Mouse (Mus musculus) cortical plate, adult 2 months (tissue): Measurements from ENCODE around the gene Phf12.

Source experiments
- CTCF ChIP-seq: fragments of 200-500 bp; IDR thresholded peaks from 2 replicates; pipeline ENCODE4 v1.5.1; 2011; ENCODE audit warnings: mild to moderate bottlenecking, control low read depth, low read length; ENCODE audit not compliant: insufficient read depth; ENCODE audit errors: extremely low read depth
- POLR2A ChIP-seq: fragments of 200-500 bp; IDR thresholded peaks from 2 replicates; pipeline ENCODE4 v1.6.1; 2011; ENCODE audit warnings: mild to moderate bottlenecking, low read length, control low read depth; ENCODE audit not compliant: insufficient read depth; ENCODE audit errors: extremely low read depth

DNA sequence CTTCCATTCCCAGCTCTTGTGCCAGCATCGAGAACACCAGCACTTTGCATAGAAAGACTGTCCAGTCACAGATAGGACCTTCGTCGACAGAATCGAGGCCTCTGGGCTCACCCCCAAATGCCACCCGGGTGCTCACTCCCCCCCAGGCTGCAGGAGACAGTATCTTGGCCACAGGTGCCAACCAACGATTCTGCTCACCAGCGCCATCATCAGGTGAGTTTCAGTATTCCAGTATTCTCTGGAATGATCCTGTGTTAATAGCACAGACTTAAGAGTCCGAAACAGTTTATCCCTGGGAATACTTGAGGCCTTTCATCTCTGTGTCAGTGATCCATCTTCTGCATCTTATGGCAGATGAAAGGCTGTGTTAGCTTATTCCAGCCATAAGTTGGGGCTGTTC is 41.1 kb downstream of the Phf12 start:
- TF ChIP-seq CTCF (peak; percentile 16; the same call in 1 of the 2 replicates), POLR2A (no peak)
